Mouse (Mus musculus) spleen, adult 12 weeks (tissue): Measurements from ENCODE around the gene N4bp1.
A peak's percentile ranks its signal among the peaks of the same experiment; 100 is the strongest.

Source experiments
- DNase-seq: peaks from one replicate; pipeline ENCODE4 v3.0.0; 2022; ENCODE audit warnings: low spot score

N4bp1 gene

DNA sequence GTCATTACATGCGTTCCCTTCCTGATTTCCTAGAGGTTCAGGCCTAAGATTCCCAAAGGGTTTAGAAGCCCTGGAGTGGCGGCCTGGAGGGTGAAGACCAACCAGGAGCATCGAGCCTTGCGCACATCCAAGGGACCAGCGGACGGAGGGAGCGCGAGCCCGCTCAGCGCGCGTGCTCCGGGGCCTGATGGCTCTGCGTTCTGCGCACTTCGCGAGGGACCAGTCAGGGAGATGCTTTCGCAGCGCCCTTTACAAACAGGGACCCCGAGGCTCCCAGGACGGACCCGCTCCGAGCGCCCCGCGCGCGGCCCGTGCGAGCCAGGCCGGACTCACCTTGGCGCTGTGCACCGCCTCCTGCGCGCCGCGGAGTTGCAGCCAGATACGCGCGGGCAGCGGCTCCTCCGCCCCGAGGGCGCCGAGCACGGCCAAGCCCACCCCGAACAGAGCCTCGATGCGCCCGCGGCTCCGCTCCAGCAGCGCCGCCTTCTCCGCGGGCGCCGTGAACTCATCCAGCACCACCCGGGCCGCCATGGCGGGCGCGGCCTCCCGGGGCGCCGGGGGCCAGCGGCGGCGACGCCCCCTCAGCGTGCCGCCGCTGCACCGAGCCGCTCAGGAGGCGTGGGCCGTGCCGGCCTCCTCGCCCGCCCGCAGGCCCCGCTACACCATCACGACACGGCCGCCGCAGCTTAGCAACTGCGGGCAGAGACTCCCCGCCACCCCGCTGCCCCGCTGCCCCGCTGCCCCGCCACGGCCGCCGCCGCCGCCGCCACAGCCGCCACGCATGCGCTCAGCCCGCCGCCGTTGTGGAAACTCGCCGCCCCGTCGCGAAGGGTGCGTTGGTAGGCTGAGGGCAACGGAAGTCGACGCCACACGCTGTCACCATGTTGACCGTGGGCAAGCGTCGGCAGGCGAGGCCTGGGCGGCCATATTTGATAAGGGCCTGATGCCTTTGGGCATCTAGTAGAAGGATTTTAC lies at the start of gene N4bp1:
Gene N4bp1 (minus strand): TSS at position 770 of the 975 bp plus-strand sequence.
- peak; percentile 72 for DNase-seq

DNA sequence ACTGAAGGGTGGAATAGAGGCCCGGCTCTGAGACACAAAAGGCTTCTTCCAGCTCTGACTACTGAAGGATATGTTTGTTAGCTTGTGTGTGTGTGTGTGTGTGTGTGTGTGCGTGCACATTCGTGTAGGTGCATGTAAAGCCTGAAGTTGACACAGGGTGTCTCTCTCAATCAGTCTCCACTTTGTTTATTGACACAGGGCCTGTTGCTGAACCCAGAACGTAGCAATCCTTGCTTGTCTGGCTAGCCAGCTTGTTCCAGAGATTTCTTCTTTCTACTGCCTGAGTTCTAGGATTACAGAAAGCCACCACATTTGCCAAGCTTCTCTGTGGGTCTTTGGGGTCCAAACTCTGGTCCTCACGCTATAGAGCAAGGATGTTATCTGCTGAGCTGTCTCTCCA lies 49.8 kb upstream of the N4bp1 start:
- no peak for DNase-seq

DNA sequence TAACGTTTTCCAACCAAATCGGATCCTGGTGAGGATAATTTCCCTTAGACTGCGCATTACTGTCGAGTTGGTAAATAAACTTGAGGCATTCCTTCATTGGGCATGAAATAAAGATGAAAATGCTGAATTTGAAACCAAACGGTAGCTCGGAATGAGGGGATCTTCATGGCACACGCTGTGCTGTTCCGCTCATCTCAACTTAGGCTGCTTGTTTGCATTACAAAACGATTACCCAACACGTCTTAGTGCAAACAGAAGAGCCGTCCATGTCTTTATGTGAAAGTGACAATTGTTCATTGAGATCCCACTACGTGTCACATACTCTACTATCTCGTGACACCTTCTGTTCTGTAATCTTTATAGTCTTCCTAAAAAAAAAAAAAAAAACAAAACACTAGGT lies 49.3 kb upstream of the N4bp1 start:
- DNase-seq: no peak

DNA sequence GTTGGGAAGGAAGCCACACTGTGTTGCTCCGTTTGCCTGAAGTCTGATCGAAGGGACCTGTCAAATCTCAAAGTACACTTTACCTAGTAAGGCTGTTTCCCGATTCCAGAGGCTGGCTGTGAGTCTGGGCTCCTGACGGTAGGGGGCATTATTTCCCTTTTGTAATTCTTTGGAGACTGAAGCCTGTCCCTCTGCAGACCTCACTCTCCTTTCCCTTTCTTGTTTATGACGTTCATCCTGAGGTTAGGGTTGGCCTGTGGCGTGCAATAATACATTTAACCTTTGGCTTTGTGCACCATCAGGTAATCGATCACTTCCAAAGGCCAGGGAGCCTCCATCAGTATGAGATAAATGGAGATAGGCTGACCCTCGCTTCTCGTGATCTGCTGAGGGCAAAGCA lies 48.8 kb upstream of the N4bp1 start:
- no peak for DNase-seq

DNA sequence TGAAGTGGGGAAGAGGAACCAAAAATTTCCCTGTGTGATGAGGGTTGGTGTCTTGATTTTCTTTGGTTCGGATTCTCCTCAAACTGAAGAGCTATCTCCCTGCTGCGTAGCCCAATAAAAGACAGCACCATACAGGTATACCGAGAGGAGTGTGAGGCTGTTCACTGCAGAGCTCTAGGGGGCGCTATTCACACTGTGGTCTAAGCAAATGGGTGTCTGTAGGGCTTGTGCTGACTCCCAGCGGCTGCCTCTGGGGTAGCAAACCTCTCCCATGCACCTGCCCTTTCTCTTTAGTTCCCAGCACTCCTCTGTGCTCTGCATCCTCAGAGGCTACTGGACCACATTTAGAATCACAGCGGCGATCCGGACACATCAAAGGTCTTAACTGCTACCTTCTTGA lies 41.2 kb upstream of the N4bp1 start:
- DNase-seq: no peak

DNA sequence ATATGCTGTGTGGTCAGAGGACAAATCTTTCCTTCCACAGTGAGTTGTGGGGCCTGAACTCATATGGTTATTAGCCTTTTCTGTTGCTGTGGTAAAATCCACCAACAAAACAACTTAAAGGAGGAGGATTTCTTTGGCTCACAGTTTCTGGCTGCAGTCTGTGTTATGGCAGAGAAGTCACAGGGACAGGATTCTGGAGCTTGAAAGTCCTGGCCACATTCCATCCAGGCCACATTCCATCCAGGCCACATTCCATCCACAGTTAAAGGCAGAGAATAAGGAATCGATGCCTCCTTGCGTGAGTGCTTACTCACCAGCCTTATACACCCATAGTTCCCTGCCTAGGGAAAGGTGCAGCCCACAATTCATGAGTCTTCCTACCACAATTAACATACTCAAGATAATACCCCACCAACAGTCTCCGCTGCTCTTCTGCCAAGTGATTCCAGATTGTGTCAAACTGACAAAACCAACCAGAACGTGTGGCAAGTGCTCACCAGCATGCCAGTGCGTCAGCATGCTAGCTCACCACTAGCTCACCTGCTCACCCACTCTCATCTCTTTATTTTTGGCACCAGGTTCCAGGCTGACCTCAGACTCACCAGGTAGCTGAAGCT lies 38.3 kb upstream of the N4bp1 start:
- DNase-seq: no peak

DNA sequence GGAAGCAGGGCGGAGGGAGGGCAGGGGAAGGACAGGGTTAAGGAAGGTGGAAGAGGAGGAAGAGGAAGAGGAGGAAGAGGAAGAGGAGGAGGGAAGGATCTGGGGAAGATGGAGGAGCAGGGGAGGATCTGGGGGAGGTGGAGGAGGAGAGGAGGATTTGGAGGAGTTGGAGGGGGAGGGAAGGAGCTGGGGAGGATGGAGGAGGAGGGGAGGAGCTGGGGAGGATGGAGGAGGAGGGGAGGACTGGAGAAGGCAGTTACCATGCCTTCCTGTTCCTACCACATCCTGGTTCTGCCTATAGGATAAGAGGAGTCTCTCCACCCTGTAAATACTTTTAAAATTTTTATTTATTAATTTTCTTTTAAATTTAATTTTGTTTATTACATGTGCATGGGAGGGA lies 37.6 kb upstream of the N4bp1 start:
- no peak for DNase-seq

DNA sequence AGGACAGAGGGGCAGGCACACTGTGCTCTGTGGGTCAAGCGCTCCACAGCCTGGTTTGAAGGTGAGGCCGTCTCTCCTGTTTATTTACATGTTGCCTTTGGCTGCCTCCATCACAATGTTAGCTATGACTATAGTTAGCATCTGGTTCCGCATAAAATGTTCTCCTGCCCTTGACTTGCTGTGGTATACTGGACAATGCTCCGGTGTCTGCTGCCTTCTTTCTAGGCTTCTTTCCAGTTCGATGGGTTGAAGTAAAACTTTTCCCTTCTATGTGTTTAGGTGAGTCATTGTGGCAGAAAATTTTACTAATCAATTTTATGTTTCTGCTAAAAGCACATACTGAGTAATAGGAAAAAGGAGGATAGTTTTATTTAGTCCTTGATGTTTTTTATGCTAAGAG lies 37.1 kb upstream of the N4bp1 start:
- DNase-seq: no peak

DNA sequence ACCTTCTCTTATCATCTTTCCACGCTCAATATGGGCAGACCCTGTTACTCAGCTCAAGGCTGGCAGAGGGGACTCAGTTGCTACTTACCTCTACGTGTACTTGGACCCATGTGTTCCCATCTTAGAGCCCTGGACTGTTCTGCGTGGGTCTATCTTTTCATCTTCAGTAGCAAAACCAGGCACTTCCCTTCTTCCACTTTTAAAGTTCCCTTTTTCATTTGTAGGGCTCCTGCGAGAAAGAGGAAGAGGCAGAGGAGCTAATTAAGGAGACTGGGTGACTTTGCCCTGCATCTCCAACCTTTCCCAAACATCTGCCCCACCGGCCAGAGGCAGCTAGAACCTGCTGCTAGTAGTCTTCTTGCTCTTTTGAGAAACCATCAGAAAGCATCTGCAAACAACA lies 35.9 kb upstream of the N4bp1 start:
- no peak for DNase-seq

DNA sequence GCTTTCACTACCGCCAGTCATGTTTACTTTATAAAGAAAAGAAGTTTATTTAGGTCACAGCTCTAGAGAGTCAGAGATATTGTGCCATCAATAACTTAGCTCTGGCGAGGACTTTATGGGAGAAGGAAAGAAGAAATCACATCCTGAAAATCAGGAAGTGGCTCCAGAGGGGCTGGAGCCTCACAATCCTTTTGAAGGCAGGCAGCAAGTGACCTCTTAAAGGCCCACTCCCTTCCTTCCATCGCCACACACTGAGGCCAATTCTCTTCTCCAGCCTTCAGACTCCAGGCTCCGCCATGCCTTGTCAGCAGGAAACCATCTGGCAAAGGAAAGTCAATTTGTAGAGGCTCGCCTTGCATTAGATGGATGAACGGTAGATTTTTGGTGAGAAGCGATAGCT lies 35.4 kb upstream of the N4bp1 start:
- no peak for DNase-seq

DNA sequence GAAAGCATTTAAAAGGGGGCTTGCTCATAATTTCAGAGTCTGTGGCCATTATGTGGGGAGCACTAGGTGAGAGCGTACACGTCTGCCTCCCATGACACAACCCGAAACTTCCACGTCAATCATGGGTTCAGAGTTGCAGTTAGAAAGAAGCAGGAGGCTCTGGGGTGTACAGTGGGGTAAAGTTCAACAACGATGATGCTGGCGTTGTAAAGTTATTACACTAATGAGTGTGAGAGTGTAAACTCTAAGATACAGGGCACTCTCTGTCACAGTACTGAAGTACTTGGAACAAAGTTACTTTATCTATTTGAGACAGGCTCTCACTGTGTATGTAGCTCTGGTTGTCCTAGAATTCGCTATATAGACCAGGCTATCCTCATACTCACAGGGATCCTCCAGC lies 35.0 kb upstream of the N4bp1 start:
- no peak for DNase-seq

DNA sequence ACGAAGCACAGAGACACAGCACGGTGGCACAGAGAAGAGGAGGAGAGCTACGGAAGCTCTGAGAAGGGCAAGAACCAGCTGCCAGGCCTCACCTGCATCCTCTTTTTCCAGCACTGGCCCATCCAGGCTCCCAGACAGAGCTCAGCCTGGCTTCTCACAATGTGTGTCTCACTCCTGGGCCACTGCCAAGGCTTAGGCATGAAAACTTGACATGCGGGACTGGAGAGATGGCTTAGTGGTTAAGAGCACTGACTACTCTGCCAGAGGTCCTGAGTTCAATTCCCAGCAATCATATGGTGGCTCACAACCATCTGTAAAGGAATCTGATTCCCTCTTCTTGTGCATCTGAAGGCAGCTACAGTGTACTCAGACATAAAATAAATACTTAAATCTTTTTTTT lies 34.2 kb upstream of the N4bp1 start:
- DNase-seq: no peak

DNA sequence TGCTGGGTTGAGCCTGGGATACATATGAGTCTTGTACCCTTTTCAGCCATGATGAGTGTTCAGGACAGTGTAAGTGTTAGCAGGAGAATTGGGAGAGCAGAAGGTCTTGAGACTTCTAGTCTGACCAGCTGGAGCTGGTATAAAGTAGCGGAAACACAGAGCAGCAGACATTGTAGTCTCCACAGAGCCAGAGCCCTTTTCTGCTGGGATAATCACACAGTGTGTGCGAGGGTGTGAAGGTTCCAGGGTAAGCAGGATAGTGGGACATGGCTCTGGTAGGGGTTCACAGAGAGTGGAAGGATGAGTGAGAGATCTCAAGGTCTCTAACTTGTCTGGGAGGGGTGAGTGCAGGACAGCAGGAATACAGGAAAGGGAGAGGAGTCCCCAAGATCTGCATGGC lies 33.0 kb upstream of the N4bp1 start:
- no peak for DNase-seq

DNA sequence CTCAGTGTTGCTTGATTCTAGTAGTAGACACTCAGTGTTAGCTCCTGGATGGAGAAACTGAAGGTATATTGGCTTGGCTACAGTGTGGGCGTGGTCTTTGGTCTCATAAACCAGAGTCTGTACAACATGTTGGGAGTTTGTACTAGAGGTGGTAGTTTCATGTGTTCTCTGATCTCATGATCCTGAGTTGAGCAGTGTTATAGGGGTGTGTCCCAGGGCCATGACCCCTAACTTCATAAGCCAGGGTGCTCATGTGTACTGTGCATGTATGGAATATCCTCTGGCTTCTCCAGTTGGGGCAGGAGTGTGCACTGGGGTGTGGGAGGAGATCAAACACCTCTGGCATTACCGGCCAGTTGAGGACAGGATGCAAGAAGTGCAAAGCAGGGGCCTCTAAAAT lies 32.6 kb upstream of the N4bp1 start:
- DNase-seq: no peak

DNA sequence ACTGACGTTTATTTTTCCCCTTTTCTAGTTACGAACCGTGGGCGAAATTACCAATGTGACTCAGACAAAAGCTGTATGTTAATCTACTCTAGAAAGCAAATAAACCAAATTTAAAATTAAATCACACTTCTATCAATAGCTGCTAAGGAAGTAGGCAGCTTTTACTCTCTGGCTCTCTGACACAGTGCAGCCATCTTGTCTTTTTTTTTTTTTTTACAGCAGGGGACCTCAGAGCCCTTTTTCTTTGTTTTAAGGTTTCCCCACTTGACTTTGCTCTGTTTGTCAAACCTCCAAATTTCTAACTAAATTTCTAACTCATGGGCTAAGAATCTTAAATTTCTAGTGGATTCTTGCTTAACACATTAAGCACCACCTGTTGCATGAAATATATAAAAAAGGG lies 31.3 kb upstream of the N4bp1 start:
- no peak for DNase-seq

DNA sequence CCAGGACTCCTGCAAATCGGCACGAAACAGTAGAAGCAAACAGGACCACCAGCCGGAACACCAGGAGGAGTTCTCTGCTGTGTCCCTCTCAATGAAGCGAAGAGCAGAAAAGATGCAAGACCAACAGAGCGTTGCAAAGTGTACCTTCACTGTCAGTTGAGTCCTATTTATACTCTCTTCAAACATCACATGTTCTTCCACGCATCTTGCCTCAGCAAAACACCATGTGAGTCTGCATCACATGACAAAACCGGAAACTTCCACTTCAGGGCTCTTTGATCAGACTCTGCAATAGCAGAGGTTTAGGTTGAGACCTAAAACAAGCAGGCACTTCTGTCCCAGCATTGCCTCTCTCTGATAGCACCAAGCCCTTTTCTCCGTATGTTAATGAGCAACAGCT lies 26.1 kb upstream of the N4bp1 start:
- DNase-seq: no peak

DNA sequence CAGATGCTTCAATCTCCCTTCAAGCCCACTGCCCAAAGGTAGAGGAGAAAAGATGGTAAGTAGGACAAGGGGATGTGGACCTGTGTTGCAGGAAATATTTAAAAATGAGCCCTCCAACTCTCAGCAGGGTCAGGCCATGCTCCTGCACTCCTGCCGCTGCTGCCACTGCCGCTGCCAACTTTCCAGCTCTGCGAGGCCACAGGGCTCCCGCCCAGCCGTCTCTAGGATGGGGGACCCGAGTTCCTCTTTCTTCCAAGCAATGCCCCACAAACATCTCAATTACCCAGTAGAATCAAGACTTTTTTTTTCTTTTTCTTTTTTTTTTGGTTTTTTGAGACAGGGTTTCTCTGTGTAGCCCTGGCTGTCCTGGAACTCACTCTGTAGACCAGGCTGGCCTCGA lies 25.2 kb upstream of the N4bp1 start:
- no peak for DNase-seq

DNA sequence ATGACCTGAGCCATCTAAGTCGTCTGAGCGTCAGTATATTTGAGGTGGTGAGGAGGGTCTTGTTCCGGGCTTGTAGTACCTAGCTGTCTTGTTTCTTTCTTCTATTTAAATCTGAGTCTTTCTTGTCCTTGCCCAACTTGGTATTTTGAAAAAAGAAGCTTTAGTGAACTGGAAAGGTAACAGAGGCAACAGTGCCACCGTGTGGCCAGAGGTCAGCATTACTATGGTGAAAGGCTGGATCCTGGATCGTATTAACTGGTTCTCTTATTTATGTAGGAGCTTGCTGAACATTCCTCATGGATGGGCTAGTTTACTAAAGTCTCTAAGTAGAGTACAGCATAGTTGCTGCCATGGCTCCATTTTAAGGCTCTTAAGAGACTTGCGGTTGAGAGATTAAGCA lies 23.5 kb upstream of the N4bp1 start:
- peak; percentile 36 for DNase-seq

DNA sequence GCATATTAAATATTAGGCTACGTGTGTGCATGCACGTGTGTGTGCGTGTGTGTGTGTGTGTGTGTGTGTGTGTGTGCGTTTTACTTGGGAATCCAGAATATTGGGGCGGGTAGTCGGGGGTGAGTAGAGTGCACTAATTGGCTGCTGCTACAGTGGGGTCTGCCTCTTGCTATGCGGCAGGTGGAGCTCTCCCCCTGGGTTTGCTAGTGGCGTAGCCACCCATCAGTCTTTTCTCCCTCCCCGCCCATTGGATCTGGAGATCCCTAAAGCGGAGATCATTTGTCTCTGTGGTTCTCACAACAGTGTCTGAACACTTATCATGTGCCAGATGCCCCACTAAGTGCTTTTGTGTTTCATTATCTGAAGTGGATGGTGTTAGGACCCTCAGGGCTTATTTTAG lies 19.9 kb upstream of the N4bp1 start:
- no peak for DNase-seq

DNA sequence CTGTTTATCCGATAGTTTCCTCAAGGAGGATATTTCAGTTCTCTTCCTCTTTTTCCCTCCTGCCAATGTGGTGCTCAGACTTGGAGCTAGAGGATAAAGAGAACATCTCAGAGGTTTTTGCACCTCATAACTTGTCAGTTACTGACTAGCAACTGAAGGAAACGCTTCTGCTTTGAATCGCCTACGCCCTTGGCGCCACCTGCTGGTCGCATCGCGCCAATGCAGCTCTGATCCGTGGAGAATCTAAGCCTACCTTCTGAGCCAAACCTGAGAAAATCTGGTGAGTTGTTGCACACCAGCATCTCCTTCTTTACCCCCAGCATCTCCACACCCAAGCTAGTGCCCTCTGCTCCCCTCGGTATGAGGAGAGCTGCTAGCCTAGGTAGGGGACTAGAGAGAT lies 18.0 kb upstream of the N4bp1 start:
- DNase-seq: peak; percentile 58

DNA sequence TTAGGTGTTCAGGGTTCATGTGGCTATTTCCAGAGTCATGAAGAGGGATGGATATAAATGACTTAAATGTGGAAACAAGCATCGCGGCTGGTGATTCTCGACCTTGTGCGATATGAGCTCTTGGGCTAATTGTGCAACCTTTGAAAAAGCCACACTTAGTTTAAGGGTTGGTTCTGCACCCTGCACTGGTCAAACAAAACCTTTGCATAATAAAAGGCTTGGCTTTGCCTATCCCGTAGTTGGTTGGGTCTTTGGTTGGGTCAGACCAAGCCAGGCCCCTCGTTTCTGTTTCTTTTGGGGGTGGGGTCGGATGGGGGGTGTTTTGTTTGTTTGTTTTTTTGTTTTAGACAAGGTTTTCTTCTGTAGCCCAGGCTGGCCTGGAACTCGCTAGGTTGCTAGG lies 17.6 kb upstream of the N4bp1 start:
- DNase-seq: no peak

DNA sequence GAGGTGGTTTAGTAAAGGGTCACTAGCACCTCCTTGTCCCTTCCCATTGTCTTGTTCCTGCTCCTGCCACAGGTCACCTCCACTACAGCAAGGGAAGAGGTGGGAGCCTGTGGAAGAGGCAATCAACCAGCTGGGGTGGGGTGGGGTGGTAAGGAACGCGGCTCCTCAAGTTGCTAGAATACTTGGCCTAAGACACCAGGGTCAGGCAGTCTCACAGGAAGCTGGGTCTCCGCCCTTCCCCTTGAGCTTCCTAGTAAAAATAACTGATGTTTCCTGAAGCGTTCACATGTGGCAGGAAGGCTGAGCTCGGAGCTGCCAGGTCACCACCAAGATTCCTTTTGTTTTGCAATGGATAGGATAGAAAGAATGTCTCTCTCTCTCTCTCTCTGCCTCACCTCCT lies 16.9 kb upstream of the N4bp1 start:
- no peak for DNase-seq

DNA sequence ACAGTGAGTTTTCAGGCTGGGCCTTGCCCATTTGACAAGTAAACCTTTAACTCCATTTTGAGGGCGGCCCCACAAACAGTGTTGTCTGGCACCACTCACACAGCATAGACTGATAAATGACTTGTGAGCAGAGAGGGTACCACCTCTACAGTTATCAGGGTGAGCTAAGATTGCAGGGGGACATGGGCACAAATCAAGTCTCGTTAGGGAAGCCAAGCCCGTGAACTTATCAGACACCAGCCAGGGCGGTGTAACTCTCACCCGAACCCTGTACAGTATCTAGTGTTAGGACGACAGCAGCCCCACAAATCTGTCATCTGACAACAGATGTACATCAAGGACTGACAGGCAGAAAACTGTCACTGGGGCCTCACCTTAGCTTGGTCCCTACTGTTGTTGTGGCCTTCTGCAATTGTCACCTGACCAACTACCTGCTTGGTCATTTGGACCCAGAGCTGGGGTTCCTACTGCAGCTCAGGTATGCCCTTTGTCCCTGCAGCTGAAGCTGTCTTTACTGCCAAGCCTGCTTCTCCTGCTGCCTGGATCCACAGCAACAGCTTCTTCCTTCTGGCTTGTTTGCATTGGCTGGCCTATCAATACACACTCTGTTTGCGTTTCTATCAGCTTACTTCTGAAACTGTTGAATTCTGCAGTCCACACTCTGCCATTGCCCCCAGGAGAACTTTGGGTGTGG lies 12.8 kb upstream of the N4bp1 start:
- no peak for DNase-seq
